Mouse (Mus musculus) intestine, embryonic 14.5 days (tissue): ENCODE measurements around the gene Inha. TPM values are rescaled to one million over a fixed set of nuclear protein-coding genes. Genes with fewer than 3 reads are reported as not detected.
A peak's percentile ranks its signal among the peaks of the same experiment; 100 is the strongest.

Experiments used
- ATAC-seq: fragments of 200-750 bp; cut with Nextera tagmentation; replicated peaks from 2 replicates; pipeline ENCODE4 v1.8.0; 2017; ENCODE audit warnings: low read depth, moderate number of reproducible peaks, moderate TSS enrichment, moderate library complexity; ENCODE audit not compliant: low FRiP score, low TSS enrichment
- DNase-seq: peaks from one replicate; pipeline ENCODE4 v3.0.0-alpha.2; 2018; ENCODE audit warnings: low spot score
- H3K27ac ChIP-seq: fragments of 300-500 bp; sonication (generic); 2 replicates; pipeline ENCODE4 v1.5.1; 2014; ENCODE audit warnings: low read depth, mild to moderate bottlenecking, control low read depth
- H3K27me3 ChIP-seq: fragments of 300-500 bp; sonication (generic); replicated peaks from 2 replicates; pipeline ENCODE4 v1.6.1; 2014; ENCODE audit warnings: low read length, control low read depth; ENCODE audit not compliant: control insufficient read depth, insufficient read depth
- H3K36me3 ChIP-seq: fragments of 300-500 bp; sonication (generic); 2 replicates; pipeline ENCODE4 v1.6.1; 2014; ENCODE audit warnings: low read length, control low read depth; ENCODE audit not compliant: control insufficient read depth, insufficient read depth
- H3K4me1 ChIP-seq: fragments of 300-500 bp; sonication (generic); replicated peaks from 2 replicates; pipeline ENCODE4 v1.6.1; 2014; ENCODE audit warnings: low read length, control low read depth, mixed read lengths; ENCODE audit not compliant: control insufficient read depth, insufficient read depth
- H3K4me2 ChIP-seq: fragments of 300-500 bp; sonication (generic); 2 replicates; pipeline ENCODE4 v1.6.1; 2014; ENCODE audit warnings: low read length
- H3K4me3 ChIP-seq: fragments of 300-500 bp; sonication (generic); 2 replicates; pipeline ENCODE4 v1.5.1; 2014; ENCODE audit warnings: low read depth, low read length, control low read depth, mixed read lengths
- H3K9ac ChIP-seq: fragments of 300-500 bp; sonication (generic); 2 replicates; pipeline ENCODE4 v1.6.1; 2014; ENCODE audit warnings: mild to moderate bottlenecking, low read length
- H3K9me3 ChIP-seq: fragments of 300-500 bp; sonication (generic); 2 replicates; pipeline ENCODE4 v1.6.1; 2016; ENCODE audit warnings: low read length, control low read depth; ENCODE audit not compliant: control insufficient read depth
- WGBS: fragments of 180-500 bp; shearing (Covaris S2); extraction: QIAGEN DNeasy Blood & Tissue Kit; methylation state at CpG from one replicate; pipeline ENCODE4 v1.1.7; 2014; 5-methylcytosine and 5-hydroxymethylcytosine counted together
- polyA plus RNA-seq: library from polyadenylated mRNA; unstranded; fragments of >200 nt; fragmentation: Nextera tagmentation; extraction: Ambion mirVana; gene quantifications from 2 replicates; pipeline ENCODE4 v1.2.1, GENCODE M21; 2014

Inha gene
- 3.5 and 3.9 TPM in 2 replicates for polyA plus RNA-seq

DNA sequence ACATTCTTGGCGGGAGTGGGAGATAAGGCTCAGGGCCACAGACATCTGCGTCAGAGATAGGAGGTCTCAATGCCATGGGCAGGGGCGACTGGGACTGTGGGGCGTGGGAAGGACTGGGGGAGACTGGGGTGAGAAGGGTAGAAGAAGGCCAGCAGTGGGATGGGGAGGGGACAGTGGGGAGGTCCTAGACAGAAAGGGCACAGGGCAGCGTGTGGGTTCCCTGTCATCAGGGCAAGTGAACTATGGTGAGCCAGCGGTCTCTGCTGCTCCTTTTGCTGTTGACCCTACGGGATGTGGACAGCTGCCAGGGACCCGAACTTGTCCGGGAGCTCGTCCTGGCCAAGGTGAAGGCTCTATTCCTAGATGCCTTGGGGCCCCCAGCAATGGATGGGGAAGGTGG is at the start of gene Inha:
Inha (plus strand) TSS at position 72 of the 400 bp plus-strand sequence.
- peak within 1 kb of the TSS; percentile 75 for H3K4me3 ChIP-seq
- peak within 1 kb of the TSS; percentile 98 for H3K9ac ChIP-seq
- no peaks in the 10 kb centered on the region for H3K9me3 ChIP-seq
- no peaks in the 10 kb centered on the region for H3K27me3 ChIP-seq
- H3K36me3 ChIP-seq, result peaks cover 27% of the 10 kb centered on the region
- peak within 1 kb of the TSS; percentile 91 for H3K4me2 ChIP-seq
- 0 out of 2 replicates have a peak, but pooled peaks have one; percentile 0 for ATAC-seq
- 56% methylated on average over 10 of the region's 10 CpGs for WGBS
- peaks cover 38% of the 10 kb centered on the region for H3K4me1 ChIP-seq
- peak within 1 kb of the TSS; percentile 99 for H3K27ac ChIP-seq
- DNase-seq, result no peak

DNA sequence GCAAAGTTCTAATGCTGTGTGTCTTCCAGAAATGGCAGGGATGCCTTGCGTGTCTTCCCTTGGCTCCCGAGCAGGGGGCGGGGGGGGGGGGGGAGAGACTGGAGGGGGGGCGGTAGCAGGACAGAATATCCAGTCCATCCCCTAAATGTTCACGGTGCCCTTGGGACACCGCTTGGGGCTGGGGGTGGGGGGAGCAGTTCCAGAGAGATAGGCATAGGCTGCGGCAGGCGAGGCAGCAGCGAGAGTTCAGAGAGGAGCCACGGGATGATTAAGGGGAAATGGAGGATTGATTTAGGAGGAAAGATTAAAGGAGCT is 49.2 kb upstream of the Inha start:
- Histone ChIP-seq H3K4me3 (no peak overlapping the region), H3K4me2 (peak overlapping the region; percentile 54; the same call in 1 of the 2 replicates), H3K4me1 (peaks cover 14% of the 10 kb centered on the region), H3K9ac (no peak overlapping the region), H3K36me3 (no peaks in the 10 kb centered on the region), H3K9me3 (no peaks in the 10 kb centered on the region), H3K27ac (peak overlapping the region; percentile 70; the same call in 1 of the 2 replicates), H3K27me3 (peaks cover 30% of the 10 kb centered on the region)
- WGBS, result 9% methylated on average over 8 of the region's 10 CpGs
- DNase-seq (no peak), ATAC-seq (peak; percentile 11; the same call in 1 of the 2 replicates)

- peak overlapping the region; percentile 40 for H3K9ac ChIP-seq
- H3K9me3 ChIP-seq, result no peaks in the 10 kb centered on the region
- H3K4me2 ChIP-seq, result peak overlapping the region; percentile 54
- H3K27ac ChIP-seq, result peak overlapping the region; percentile 70
- no peaks in the 10 kb centered on the region for H3K36me3 ChIP-seq
- H3K4me1 ChIP-seq, result peaks cover 14% of the 10 kb centered on the region
- peak overlapping the region; percentile 27 for H3K4me3 ChIP-seq
- 3% methylated on average over 41 of the region's 42 CpGs for WGBS
- peaks cover 25% of the 10 kb centered on the region for H3K27me3 ChIP-seq
- DNase-seq, result peak; percentile 76
- peak; percentile 78 for ATAC-seq
These were observed 48.7 kb upstream of the Inha start for GRCm38 (mm10) chr1:75458025-75458788.

- Histone ChIP-seq H3K36me3 (no peaks in the 10 kb centered on the region), H3K9me3 (no peaks in the 10 kb centered on the region), H3K4me3 (peak overlapping the region; percentile 27), H3K9ac (peak overlapping the region; percentile 40), H3K4me1 (peaks cover 14% of the 10 kb centered on the region), H3K27ac (peak overlapping the region; percentile 70), H3K4me2 (peak overlapping the region; percentile 54), H3K27me3 (peaks cover 25% of the 10 kb centered on the region)
- ATAC-seq (no peak), DNase-seq (no peak)
- WGBS, result 10% methylated on average over 23 of the region's 23 CpGs
These were observed 47.8 kb upstream of the Inha start for GRCm38 (mm10) chr1:75458789-75459684.

- 80% methylated on average over 7 of the region's 7 CpGs for WGBS
- H3K4me3 ChIP-seq, result no peak overlapping the region
- H3K9me3 ChIP-seq, result no peaks in the 10 kb centered on the region
- DNase-seq (no peak), ATAC-seq (no peak)
- H3K36me3 ChIP-seq, result no peaks in the 10 kb centered on the region
- H3K27me3 ChIP-seq, result peaks cover 16% of the 10 kb centered on the region
- H3K27ac ChIP-seq, result no peak overlapping the region
- H3K9ac ChIP-seq, result no peak overlapping the region
- H3K4me1 ChIP-seq, result peaks cover 14% of the 10 kb centered on the region
- H3K4me2 ChIP-seq, result no peak overlapping the region
These were observed 46.6 kb upstream of the Inha start for GRCm38 (mm10) chr1:75460297-75460696.

DNA sequence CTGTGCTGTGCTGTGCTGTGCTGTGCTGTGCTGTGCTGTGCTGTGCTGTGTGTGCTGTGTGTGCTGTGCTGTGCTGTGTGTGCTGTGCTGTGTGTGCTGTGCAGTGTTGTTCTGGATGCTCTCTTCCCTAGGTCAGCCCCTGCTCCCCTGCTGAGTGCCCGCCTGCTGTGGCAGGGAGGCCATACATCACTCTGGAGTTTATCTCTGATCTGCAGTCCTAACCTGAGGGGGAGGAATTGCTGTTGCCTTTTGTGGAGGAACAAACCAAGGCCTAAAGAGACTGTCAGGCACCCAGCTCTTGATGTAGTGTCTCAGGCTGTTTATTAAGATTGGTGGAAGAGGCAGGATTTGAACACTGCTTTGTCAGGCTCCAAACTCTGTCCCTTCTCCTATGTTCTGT is 44.2 kb upstream of the Inha start:
- 22% methylated on average over 1 of the region's 1 CpGs for WGBS
- no peaks in the 10 kb centered on the region for H3K9me3 ChIP-seq
- H3K9ac ChIP-seq, result no peak overlapping the region
- H3K27me3 ChIP-seq, result peaks cover 5% of the 10 kb centered on the region; the same call in 1 of the 2 replicates
- no peak overlapping the region for H3K4me2 ChIP-seq
- no peak for ATAC-seq
- H3K4me3 ChIP-seq, result no peak overlapping the region
- no peak overlapping the region for H3K27ac ChIP-seq
- peaks cover 13% of the 10 kb centered on the region for H3K4me1 ChIP-seq
- no peak for DNase-seq
- H3K36me3 ChIP-seq, result no peaks in the 10 kb centered on the region

DNA sequence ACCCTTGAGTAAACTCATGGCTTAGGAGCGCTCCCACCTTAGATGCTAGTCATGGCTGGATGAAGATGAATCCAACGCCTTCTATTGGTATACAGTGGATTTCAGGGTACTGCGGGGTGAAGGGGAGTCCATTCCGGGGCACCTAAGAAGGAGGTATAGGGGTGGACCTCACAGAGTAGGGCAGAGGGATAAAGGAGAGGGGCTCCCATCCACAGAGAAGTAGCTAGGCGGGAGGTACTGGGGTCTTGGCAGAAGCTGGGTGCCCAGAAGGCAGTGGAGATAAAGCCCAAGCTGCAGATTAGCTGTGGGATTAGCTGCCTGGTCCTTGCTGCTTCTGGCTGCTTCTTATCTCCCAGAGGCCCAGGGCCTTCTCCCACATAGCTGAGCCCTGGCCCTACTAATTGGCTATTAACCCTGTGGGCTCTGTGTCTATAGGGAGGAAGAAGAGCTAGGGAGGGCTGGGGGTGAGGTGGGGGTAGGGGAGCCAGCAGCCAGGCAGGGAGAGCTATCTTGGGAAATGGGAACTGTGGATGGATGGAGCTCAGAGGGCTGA is 43.1 kb upstream of the Inha start:
- Histone ChIP-seq H3K27me3 (peaks cover 5% of the 10 kb centered on the region; the same call in 1 of the 2 replicates), H3K4me1 (peaks cover 5% of the 10 kb centered on the region), H3K27ac (no peak overlapping the region), H3K4me2 (no peak overlapping the region), H3K36me3 (no peaks in the 10 kb centered on the region), H3K4me3 (no peak overlapping the region), H3K9ac (no peak overlapping the region), H3K9me3 (no peaks in the 10 kb centered on the region)
- ATAC-seq (no peak), DNase-seq (no peak)
- 64% methylated on average over 5 of the region's 5 CpGs for WGBS

- peak; percentile 91 for DNase-seq
- H3K36me3 ChIP-seq, result no peaks in the 10 kb centered on the region
- H3K4me1 ChIP-seq, result no peaks in the 10 kb centered on the region
- H3K9ac ChIP-seq, result no peak overlapping the region
- H3K9me3 ChIP-seq, result no peaks in the 10 kb centered on the region
- H3K27me3 ChIP-seq, result peaks cover 5% of the 10 kb centered on the region; the same call in 1 of the 2 replicates
- no peak overlapping the region for H3K4me2 ChIP-seq
- WGBS, result 9% methylated on average over 14 of the region's 14 CpGs
- peak; percentile 86 for ATAC-seq
- no peak overlapping the region for H3K4me3 ChIP-seq
- H3K27ac ChIP-seq, result no peak overlapping the region
These were observed 39.5 kb upstream of the Inha start for GRCm38 (mm10) chr1:75467215-75467927.
